Mouse (Mus musculus) hindbrain, postnatal 0 days (tissue): Measurements from ENCODE around the gene Sdr39u1. TPM values are rescaled to one million over a fixed set of nuclear protein-coding genes. Genes with fewer than 3 reads are reported as not detected.

Experiments used
- ATAC-seq: fragments of 200-750 bp; cut with Nextera tagmentation; 2 replicates; pipeline ENCODE4 v1.8.0; 2017; ENCODE audit warnings: mild to moderate bottlenecking, moderate TSS enrichment, moderate library complexity
- DNase-seq: peaks from one replicate; pipeline ENCODE4 v3.0.0-alpha.2; 2015; ENCODE audit warnings: low spot score
- H3K27ac ChIP-seq: fragments of 300-500 bp; sonication (generic); 2 replicates; pipeline ENCODE4 v1.5.1; 2014; ENCODE audit warnings: mild to moderate bottlenecking
- H3K27me3 ChIP-seq: fragments of 300-500 bp; sonication (generic); 2 replicates; pipeline ENCODE4 v1.6.1; 2014; ENCODE audit warnings: low read length, mixed read lengths; ENCODE audit not compliant: insufficient read depth
- H3K36me3 ChIP-seq: fragments of 300-500 bp; sonication (generic); 2 replicates; pipeline ENCODE4 v1.6.1; 2014; ENCODE audit warnings: low read length, mixed read lengths; ENCODE audit not compliant: insufficient read depth
- H3K4me1 ChIP-seq: fragments of 300-500 bp; sonication (generic); 2 replicates; pipeline ENCODE4 v1.6.1; 2014; ENCODE audit warnings: antibody characterized with exemption, low read length, mixed read lengths; ENCODE audit not compliant: insufficient read depth
- H3K4me2 ChIP-seq: fragments of 300-500 bp; sonication (generic); 2 replicates; pipeline ENCODE4 v1.6.1; 2014; ENCODE audit warnings: low read depth, mild to moderate bottlenecking, low read length, moderate library complexity, mixed read lengths
- H3K4me3 ChIP-seq: fragments of 300-500 bp; sonication (generic); 2 replicates; pipeline ENCODE4 v1.5.1; 2014; ENCODE audit warnings: low read length
- H3K9ac ChIP-seq: fragments of 300-500 bp; sonication (generic); replicated peaks from 2 replicates; pipeline ENCODE4 v1.6.1; 2014; ENCODE audit warnings: mild to moderate bottlenecking, low read length, moderate library complexity, mixed read lengths
- H3K9me3 ChIP-seq: fragments of 300-500 bp; sonication (generic); 2 replicates; pipeline ENCODE4 v1.6.1; 2016; ENCODE audit warnings: low read length, mixed read lengths
- CTCF ChIP-seq: IDR thresholded peaks from 2 replicates; pipeline ENCODE4 v1.5.1; 2016; ENCODE audit warnings: antibody characterized with exemption, control low read depth, low read depth
- WGBS: fragments of 180-500 bp; shearing (Covaris S2); extraction: QIAGEN DNeasy Blood & Tissue Kit; methylation state at CpG from one replicate; pipeline ENCODE4 v1.1.7; 2014; 5-methylcytosine and 5-hydroxymethylcytosine counted together
- polyA plus RNA-seq: library from polyadenylated mRNA; unstranded; fragments of >200 nt; fragmentation: Nextera tagmentation; extraction: Ambion mirVana; gene quantifications from 2 replicates; pipeline ENCODE4 v1.2.1, GENCODE M21; 2015
- total RNA-seq: library from RNA; depleted of rRNA; stranded (reverse); fragments of >200 nt; gene quantifications from 2 replicates; pipeline ENCODE4 v1.2.3, GENCODE M21; 2014

Sdr39u1 gene
- total and polyA plus RNA-seq, 2 experiments from 2014 or later, result 120 to 134 TPM

DNA sequence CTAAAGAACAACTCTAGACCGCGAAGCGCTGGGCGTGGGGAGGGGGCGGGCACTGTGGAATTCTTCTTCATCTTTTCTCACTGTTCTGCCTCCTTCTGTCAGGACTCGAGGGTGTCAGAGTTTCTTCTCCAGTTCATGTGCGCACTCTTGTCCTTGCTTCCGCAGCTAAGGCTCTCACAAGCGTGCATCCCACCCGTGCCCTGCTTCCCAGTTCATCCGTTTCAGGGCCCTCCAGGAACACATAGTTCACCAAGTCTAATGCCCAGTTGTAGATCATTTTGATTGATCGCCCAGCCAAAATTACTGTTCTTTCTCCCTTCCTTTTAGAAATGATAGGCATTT lies 292 bp upstream of the Sdr39u1 start:
- H3K4me2 ChIP-seq, result peak overlapping the region; percentile 90
- no peak for TF ChIP-seq CTCF
- no peaks in the 10 kb centered on the region for H3K9me3 ChIP-seq
- DNase-seq (no peak), ATAC-seq (no peak)
- H3K27me3 ChIP-seq, result no peaks in the 10 kb centered on the region
- WGBS, result 8% methylated on average over 12 of the region's 12 CpGs
- H3K4me1 ChIP-seq, result peaks cover 11% of the 10 kb centered on the region
- H3K36me3 ChIP-seq, result peaks cover 21% of the 10 kb centered on the region; the same call in 1 of the 2 replicates
- peak overlapping the region; percentile 76 for H3K9ac ChIP-seq
- H3K27ac ChIP-seq, result peak overlapping the region; percentile 84
- H3K4me3 ChIP-seq, result peak overlapping the region; percentile 52

DNA sequence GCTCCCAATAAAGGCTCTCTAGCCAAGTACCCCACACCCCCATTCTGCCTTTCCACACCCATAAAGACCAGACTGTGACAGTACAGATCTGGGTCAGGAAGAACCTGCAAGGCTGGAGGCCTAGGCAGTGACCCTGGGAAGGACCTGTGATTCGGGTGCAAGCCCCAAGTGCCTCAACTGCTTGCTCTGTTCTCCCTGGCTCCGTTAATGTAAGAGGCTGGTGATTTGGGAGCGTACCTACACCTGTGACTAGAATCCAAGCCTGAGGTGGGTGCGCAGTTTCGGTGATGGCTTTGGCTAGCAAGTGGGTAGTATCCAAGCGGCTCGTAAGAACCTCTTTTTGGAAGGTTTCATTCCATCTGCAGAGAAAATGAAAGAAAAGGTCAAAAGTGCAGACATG lies 1.1 kb downstream of the Sdr39u1 start:
- H3K27ac ChIP-seq, result no peak overlapping the region
- H3K36me3 ChIP-seq, result peaks cover 35% of the 10 kb centered on the region
- H3K9ac ChIP-seq, result peak overlapping the region; percentile 76; the same call in 1 of the 2 replicates
- H3K4me2 ChIP-seq, result peak overlapping the region; percentile 90
- no peaks in the 10 kb centered on the region for H3K9me3 ChIP-seq
- H3K27me3 ChIP-seq, result no peaks in the 10 kb centered on the region
- ATAC-seq (no peak), DNase-seq (no peak)
- H3K4me1 ChIP-seq, result peaks cover 11% of the 10 kb centered on the region
- whole genome bisulfite sequencing, result 92% methylated on average over 7 of the region's 7 CpGs
- H3K4me3 ChIP-seq, result no peak overlapping the region
- TF ChIP-seq CTCF, result no peak

DNA sequence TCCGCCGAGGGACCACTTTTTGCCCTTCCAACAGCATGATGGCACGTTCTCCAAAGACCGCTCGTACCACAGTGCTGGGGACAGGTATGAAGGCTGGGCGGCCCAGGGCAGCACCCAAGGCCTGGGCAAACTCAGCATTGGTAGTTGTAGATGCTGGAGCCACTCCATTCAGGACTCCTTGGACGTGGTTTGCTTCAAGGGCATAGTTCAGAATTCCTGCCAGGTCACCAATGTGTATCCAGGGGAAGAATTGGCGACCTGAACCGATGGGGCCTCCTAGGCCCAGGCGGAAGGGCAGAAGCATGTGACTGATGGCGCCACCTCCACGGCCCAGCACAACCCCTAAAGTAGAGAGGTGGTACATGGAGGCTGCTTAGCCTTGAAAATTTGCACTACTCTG lies 2.4 kb downstream of the Sdr39u1 start:
- Histone ChIP-seq H3K27me3 (no peaks in the 10 kb centered on the region), H3K9me3 (no peaks in the 10 kb centered on the region), H3K4me1 (peaks cover 11% of the 10 kb centered on the region), H3K4me2 (no peak overlapping the region), H3K27ac (no peak overlapping the region), H3K9ac (no peak overlapping the region), H3K4me3 (no peak overlapping the region), H3K36me3 (peaks cover 42% of the 10 kb centered on the region)
- WGBS, result 96% methylated on average over 12 of the region's 12 CpGs
- TF ChIP-seq CTCF, result no peak
- DNase-seq (no peak), ATAC-seq (no peak)

DNA sequence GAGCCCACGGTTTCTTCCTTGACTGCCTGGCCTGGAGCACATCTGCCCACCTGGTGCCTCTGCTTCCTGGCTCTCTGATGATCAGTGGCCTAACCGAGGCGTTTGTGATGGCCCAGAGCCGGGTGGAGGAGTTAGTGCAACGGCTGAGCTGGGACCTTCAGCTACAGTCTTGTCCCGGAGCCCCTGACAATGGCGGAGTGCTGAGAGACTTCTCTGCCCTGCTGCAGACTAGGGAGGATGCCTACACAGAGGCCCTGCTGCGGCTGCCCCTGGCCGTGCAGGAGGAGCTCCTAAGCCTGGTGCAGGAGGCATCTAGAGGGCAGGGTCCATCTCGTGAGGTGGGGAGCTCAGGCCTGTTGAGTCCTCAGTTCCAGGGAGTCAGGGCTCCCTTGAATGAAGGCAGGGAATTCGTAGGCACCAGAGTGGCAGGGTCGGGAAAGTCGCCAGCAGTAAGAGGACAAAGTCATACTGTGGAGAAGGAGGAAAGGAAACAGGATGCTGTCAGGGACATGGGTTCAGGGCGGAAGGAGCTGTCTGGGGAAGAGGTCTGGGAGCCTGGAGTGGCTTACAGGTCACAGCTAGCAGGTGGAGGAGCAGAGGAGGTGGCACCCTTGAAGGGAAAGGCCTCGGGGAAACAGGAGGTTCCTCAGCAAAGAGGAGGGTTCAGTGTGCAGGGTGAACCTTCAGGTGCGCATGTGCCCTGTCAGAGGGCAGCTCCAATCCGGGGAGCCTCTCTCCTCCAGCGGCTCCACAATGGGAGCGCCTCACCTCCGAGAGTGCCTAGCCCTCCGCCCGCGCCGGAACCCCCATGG lies 13.3 kb downstream of the Sdr39u1 start:
- TF ChIP-seq CTCF, result no peak
- DNase-seq, result no peak
- Histone ChIP-seq H3K9ac (no peak overlapping the region; the same call in 1 of the 2 replicates), H3K9me3 (no peaks in the 10 kb centered on the region), H3K27me3 (no peaks in the 10 kb centered on the region), H3K27ac (no peak overlapping the region), H3K36me3 (peaks cover 17% of the 10 kb centered on the region; the same call in 1 of the 2 replicates), H3K4me2 (no peak overlapping the region), H3K4me1 (no peaks in the 10 kb centered on the region), H3K4me3 (no peak overlapping the region)
- ATAC-seq, result no peak
- 82% methylated on average over 24 of the region's 24 CpGs for WGBS

DNA sequence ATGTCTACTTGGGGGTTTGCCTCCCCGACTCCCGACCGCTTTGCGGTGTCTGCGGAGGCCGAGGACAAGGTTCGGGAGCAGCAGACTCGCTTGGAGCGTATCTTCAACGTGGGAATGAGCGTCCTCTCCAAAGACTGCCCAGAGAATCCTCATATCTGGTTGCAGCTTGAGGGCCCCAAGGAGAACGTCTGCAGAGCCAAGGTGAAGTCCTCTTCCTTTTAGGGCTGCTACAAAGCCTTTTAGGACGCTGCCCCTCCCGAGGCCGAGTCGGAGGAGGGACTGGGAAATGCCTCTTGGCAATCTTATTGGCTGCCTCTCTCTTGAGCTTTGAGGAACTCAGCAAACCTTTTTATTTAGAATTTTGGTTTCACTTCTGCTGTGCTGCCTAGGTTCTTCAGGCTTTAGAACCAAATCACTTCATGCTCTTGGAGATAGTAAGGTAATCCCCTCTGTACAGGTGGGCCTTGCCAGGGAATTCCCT lies 14.3 kb downstream of the Sdr39u1 start:
- H3K36me3 ChIP-seq, result peaks cover 17% of the 10 kb centered on the region; the same call in 1 of the 2 replicates
- ATAC-seq (no peak), DNase-seq (peak; percentile 45)
- TF ChIP-seq CTCF, result no peak
- H3K27ac ChIP-seq, result peak overlapping the region; percentile 87
- H3K4me3 ChIP-seq, result peak overlapping the region; percentile 79
- 7% methylated on average over 16 of the region's 16 CpGs for WGBS
- peak overlapping the region; percentile 68 for H3K4me2 ChIP-seq
- H3K4me1 ChIP-seq, result no peaks in the 10 kb centered on the region
- no peaks in the 10 kb centered on the region for H3K27me3 ChIP-seq
- H3K9me3 ChIP-seq, result no peaks in the 10 kb centered on the region
- H3K9ac ChIP-seq, result peak overlapping the region; percentile 81

DNA sequence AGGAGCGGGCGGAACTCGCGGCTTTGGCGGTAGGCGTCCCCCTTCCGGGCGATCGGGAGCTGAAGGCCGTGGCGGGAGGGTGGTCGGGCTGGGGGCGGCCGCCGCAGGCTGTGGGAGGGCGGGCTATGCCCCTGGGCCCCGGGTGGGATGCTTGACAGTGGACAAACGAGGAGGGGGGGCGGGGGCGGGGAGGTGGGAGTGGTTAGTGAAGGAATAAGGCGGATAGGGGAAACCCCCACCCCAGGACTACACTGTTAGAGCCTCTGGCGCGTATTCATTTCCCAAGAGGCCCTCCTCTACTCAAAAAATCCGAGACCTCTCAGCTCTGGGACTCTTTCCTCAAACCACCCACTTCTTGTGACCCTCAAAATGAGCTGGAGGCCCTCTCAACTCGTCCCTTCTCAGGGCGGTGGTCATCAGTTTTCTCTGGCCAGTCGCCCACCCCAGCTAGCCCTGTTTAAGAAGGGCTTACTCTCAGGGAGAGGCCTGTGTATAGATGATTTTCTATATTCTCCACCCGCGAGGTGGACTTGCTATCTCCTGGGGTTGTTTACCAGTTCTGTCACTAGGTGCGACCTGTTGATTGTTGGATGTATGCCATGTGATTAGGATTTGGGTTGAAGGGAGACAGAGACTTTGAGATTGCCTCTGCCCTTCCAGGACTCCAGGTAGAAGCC lies 14.8 kb downstream of the Sdr39u1 start:
- H3K27me3 ChIP-seq, result no peaks in the 10 kb centered on the region
- peak overlapping the region; percentile 87 for H3K27ac ChIP-seq
- no peaks in the 10 kb centered on the region for H3K9me3 ChIP-seq
- H3K9ac ChIP-seq, result peak overlapping the region; percentile 81
- TF ChIP-seq CTCF, result no peak
- WGBS, result under 1% methylated on average over 18 of the region's 30 CpGs
- H3K36me3 ChIP-seq, result peaks cover 17% of the 10 kb centered on the region; the same call in 1 of the 2 replicates
- peak; percentile 68 for ATAC-seq
- peak overlapping the region; percentile 68 for H3K4me2 ChIP-seq
- no peaks in the 10 kb centered on the region for H3K4me1 ChIP-seq
- peak; percentile 48 for DNase-seq
- peak overlapping the region; percentile 79 for H3K4me3 ChIP-seq

DNA sequence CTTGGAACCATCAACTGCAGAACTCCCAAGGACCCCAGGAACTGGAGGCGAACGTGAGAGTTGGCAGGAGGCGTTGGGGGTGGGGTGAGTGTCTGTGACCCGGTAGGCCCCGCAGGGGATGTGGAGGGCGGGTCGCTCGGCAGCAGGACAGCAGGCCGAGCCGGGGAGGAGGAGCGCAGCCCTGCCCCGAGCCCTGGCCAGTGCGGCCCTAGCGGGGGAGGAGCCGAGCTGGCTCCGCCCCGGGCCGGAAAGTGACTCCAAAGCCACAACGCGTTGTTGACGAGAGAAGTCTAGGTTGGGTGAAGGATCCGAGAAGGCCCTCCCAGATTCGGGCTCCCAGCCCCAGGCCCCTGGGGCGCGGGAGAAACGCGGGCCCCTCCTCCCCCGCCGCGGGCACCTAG lies 15.4 kb downstream of the Sdr39u1 start, which contains the start of gene Khnyn:
Gene Khnyn (plus strand): TSS at position 235 of the 401 bp plus-strand sequence.
- H3K36me3 ChIP-seq, result peaks cover 17% of the 10 kb centered on the region; the same call in 1 of the 2 replicates

More for the DNA sequence above, 15.4 kb downstream of the Sdr39u1 start, which contains the start of gene Khnyn:
- peak; percentile 93 for ATAC-seq
- H3K9me3 ChIP-seq, result no peaks in the 10 kb centered on the region
- H3K27ac ChIP-seq, result peak within 1 kb of the TSS; percentile 87
- H3K4me3 ChIP-seq, result peak within 1 kb of the TSS; percentile 79
- H3K9ac ChIP-seq, result peak within 1 kb of the TSS; percentile 81
- no peaks in the 10 kb centered on the region for H3K27me3 ChIP-seq
- peak; percentile 90 for DNase-seq
- peak within 1 kb of the TSS; percentile 68 for H3K4me2 ChIP-seq
- no peaks in the 10 kb centered on the region for H3K4me1 ChIP-seq
- TF ChIP-seq CTCF, result no peak
- WGBS, result 2% methylated on average over 22 of the region's 30 CpGs
